Mouse (Mus musculus): ENCODE results near the gene Sgms2.

GRCm38 (mm10) chr3:131294503-131294902 is 196.7 kb downstream of the Sgms2 start:
- no peak for TF ChIP-seq FLI1 (IDR thresholded peaks at IDR 0.05; ENCODE audit: low read length)
- no peak for TF ChIP-seq GATA1 (IDR thresholded peaks at IDR 0.05; ENCODE audit: borderline replicate concordance, low read length)
